Mouse (Mus musculus) cerebral cortex, adult 2 months (tissue): ENCODE data around the gene Nkap.

ENCODE experiments used
- WGBS: fragments of 180-500 bp; shearing (Covaris S2); methylation state at CpG from one replicate; pipeline ENCODE4 v1.1.7; 2018; 5-methylcytosine and 5-hydroxymethylcytosine counted together

Nkap gene

GRCm38 (mm10) chrX:37157839-37158238 lies 31.2 kb downstream of the Nkap start:
- 70% methylated on average over 4 of the region's 4 CpGs for WGBS

- WGBS: 75% methylated on average over 10 of the region's 10 CpGs
Measured at GRCm38 (mm10) chrX:37161169-37161568, 34.6 kb downstream of the Nkap start.

GRCm38 (mm10) chrX:37163115-37163514 lies 36.5 kb downstream of the Nkap start:
- WGBS: 87% methylated on average over 18 of the region's 18 CpGs

DNA sequence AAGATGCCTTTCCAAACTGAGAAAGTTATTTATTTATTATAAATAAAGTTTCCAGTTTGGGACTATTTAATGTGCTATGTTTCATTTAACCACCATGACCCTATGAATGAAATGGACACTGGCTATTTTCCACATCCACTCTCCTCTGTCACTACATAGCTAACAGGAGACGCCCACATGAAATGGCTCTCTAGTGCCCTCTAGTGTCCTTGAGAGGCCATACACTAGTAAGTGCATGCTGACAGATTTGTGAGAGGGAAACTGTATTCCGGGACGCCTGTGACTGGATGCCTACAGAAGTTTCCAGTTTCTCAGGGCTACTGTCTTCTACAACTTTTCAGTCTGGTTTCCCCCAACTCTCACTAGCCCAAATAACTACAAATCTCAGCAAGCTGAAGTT lies 40.5 kb downstream of the Nkap start:
- 25% methylated on average over 3 of the region's 3 CpGs for WGBS

DNA sequence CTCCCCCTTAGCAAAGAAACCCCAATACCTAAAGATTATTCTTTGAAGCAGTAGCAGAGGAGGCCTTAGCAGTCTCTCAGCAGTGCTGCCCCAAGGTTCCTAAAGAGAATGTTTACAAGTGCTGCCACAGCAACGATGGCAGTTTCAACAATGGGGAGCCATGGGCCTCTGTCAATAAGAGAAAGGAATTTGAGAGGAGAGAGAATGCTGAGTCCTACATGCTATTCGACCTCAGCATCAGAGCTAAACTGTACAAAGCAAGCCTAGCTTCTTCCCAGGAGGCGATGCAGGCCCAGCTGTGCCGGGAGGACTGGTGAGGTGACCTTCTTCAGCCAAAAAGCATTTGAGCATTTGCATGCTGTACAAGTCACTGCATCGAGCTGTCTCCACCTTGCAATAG lies 42.1 kb downstream of the Nkap start, which contains the start of gene Akap14:
Akap14 (minus strand) TSS at position 101 of the 400 bp plus-strand sequence.
- WGBS: 58% methylated on average over 5 of the region's 5 CpGs

DNA sequence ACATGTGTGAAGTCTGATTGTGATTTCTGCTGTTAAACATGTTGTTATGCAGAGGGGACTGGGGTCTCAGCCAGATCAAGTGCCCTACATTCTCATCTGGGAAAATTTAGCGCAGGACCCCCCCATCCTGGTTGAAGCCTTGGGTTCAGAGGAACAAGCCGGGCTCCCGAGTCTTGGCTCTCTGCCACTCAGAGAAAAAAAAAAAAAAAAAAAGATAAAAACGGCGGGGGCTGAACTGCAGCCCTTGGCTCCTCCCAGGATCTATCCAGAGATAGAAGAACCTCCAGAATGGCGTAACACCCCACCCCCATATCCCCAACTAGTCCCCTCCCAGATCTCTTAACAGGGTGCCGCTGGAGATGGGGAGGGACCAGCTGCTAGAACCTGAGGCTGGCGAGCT lies 57.8 kb downstream of the Nkap start:
- WGBS: 29% methylated on average over 5 of the region's 8 CpGs

DNA sequence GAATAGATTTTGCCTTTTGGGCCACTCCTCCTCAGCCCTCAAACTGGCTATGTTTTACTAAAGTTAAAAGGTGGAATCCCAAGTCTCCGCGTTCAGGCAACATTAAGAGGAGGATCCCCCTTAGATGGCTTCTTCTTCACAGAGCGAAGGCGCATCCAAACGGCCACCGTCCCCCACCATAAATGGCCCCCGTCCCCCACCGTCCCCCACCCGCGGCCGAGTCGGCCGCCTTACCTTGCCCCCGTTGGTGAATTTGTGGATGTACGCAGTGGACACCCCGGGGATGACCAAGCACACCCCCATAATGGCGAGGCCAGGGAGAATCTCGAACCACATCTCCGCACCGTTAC lies 64.1 kb downstream of the Nkap start:
- 7% methylated on average over 20 of the region's 20 CpGs for whole genome bisulfite sequencing

- WGBS: 6% methylated on average over 63 of the region's 63 CpGs
Measured at GRCm38 (mm10) chrX:37191105-37191743, 64.6 kb downstream of the Nkap start, which contains the start of the genes Ndufa1 and Rnf113a1. Gene Ndufa1 (minus strand): TSS chrX:37191163. Gene Rnf113a1 (plus strand): TSS chrX:37191245.

DNA sequence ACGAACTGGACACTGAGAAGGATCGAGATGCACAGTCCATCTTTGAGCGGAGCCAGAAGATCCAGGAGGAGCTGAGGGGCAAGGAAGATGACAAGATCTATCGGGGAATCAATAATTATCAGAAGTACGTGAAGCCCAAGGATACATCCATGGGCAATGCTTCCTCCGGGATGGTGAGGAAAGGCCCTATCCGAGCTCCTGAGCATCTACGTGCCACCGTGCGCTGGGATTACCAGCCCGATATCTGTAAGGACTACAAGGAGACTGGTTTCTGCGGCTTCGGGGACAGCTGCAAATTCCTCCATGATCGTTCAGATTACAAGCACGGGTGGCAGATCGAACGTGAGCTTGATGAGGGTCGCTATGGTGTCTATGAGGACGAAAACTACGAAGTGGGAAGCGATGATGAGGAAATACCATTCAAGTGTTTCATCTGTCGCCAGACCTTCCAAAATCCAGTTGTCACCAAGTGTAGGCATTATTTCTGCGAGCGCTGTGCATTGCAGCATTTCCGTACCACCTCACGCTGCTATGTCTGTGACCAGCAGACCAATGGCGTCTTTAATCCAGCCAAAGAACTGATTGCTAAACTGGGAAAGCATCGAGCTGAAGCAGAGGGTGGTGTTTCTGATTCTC lies 65.3 kb downstream of the Nkap start:
- 9% methylated on average over 28 of the region's 28 CpGs for WGBS

- WGBS: 68% methylated on average over 8 of the region's 8 CpGs
Measured at GRCm38 (mm10) chrX:37198676-37199075, 72.1 kb downstream of the Nkap start.
